Mouse (Mus musculus): ENCODE data around the gene Dpf2. TPM values are rescaled to one million over a fixed set of nuclear protein-coding genes. Genes with fewer than 3 reads are reported as not detected.

Dpf2 gene
- polyA plus RNA-seq, 1 experiment, result 99.0 TPM

DNA sequence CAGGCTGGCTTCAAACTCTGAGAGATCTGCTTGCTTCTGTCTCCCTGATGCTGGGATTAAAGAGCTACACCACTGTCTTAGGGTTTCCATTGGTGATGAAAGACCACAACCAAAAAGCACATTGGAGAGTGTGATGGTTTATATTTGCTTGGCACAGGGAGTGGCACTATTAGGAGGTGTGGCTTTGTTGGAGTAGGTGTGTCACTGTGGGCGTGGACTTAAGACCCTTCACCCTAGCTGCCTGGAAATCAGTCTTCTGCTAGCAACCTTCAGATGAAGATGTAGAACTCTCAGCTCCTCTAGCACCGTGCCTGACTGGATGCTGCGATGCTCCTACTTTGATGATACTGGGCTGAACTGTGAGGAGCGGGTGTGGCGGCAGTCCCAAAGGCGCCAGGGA lies 25.7 kb upstream of the Dpf2 start:
- H3K4me3 ChIP-seq (ENCODE audit: insufficient read depth, low read length), result no peak overlapping the region
- no peak overlapping the region for H3K27ac ChIP-seq (ENCODE audit: insufficient read depth, low read length)
- H3K4me1 ChIP-seq (ENCODE audit: control insufficient read depth, insufficient read depth, low read length), result 0 out of 2 replicates have a peak, but pooled peaks cover 2% of the 10 kb centered on the region
- TF ChIP-seq POLR2A (IDR thresholded peaks at IDR 0.05; ENCODE audit: extremely low read depth, insufficient read depth, low read length) (no peak), CTCF (IDR thresholded peaks at IDR 0.05; ENCODE audit: extremely low read depth, insufficient read depth, low read length) (no peak)

DNA sequence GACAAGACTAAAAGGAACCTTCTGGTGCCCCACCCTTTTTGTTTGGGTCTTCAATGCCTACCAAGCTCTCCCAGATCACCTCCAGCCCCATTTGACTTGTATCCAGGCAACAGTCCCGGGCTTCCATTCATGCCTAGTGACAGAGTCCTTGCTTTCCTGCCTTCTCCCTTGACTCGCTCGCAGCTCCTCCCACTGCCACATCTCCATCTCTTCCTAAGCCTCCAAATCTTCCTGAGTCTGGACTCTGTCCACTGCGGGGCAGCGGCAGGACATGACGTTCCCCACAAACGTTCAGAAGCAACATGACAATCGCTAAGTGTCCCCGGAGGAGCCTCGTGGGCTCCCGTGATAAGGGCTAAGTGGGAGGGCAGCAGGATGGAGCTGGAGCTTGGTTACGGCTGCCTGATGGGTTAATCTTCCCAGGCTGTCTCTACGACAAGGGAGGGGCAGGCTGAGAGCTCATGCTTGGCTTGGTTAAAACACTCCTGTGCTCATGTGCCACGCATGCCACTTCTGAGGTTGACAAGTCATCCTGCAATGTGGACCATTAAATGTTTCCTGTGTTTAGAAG lies 25.1 kb upstream of the Dpf2 start:
- no peak overlapping the region for H3K27ac ChIP-seq (ENCODE audit: insufficient read depth, low read length)
- H3K4me3 ChIP-seq (ENCODE audit: insufficient read depth, low read length), result no peak overlapping the region
- TF ChIP-seq CTCF (IDR thresholded peaks at IDR 0.05; ENCODE audit: extremely low read depth, insufficient read depth, low read length) (no peak), POLR2A (IDR thresholded peaks at IDR 0.05; ENCODE audit: extremely low read depth, insufficient read depth, low read length) (no peak)
- 0 out of 2 replicates have a peak, but pooled peaks cover 2% of the 10 kb centered on the region for H3K4me1 ChIP-seq (ENCODE audit: control insufficient read depth, insufficient read depth, low read length)

DNA sequence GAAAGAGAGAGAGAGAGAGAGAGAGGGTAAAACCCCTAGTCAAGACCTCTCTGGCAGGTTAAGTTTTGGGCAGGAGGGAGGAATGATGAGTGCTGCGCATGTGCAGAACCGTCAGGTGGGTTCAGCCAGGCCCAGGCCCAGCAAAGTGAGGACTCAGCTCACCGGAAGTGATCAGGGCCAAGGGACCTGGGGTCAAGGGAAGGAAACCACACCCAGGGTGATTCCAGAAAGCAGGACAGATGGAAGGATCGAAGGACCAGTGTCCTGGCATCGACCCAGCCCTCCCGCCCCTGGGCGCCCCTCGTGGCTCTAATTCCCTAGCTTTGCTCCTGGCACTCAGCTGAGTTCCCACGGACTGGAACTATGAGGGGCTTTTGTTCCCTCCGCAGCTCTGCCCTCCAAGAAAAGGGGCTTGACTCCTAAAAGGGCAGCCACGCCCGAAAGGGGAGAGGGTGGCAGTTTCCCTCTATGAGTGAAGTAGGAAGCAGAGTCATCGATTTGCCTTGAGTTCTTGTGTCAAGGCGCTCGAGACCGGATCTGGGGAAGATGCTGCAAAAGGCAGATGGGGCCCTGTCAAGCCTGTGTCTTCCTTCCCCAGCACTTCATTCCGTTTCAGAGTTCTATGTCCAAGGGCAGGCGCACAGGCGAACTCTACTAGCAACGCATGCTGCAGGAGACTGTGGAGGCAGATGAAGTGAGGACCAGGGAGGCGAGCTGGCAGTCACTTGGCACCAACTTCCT lies 24.5 kb upstream of the Dpf2 start:
- Histone ChIP-seq H3K4me1 (ENCODE audit: control insufficient read depth, insufficient read depth, low read length) (0 out of 2 replicates have a peak, but pooled peaks cover 2% of the 10 kb centered on the region), H3K4me3 (ENCODE audit: insufficient read depth, low read length) (no peak overlapping the region), H3K27ac (ENCODE audit: insufficient read depth, low read length) (no peak overlapping the region)
- TF ChIP-seq POLR2A (IDR thresholded peaks at IDR 0.05; ENCODE audit: extremely low read depth, insufficient read depth, low read length) (no peak), CTCF (IDR thresholded peaks at IDR 0.05; ENCODE audit: extremely low read depth, insufficient read depth, low read length) (no peak)

DNA sequence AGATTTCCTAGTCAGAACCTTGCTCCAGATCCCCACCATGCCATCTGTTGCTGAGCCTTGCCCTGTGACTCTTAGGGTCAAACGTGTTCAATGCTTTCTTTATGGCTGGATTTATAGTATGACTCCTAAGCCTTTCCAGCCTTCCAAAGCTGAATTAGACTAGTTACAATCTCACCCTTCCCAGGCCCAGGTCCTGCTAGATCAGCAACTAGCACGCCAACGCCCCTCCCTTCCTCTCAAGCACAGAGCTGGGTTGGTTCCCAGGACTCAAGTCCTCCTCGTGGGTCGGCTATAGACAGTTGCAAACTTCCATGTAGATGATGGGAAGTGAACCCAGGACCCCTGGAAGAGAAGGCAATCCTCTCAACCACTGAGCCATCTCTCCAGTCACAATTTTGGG lies 22.9 kb upstream of the Dpf2 start:
- Histone ChIP-seq H3K27ac (ENCODE audit: insufficient read depth, low read length) (no peak overlapping the region), H3K4me1 (ENCODE audit: control insufficient read depth, insufficient read depth, low read length) (0 out of 2 replicates have a peak, but pooled peaks cover 2% of the 10 kb centered on the region), H3K4me3 (ENCODE audit: insufficient read depth, low read length) (no peak overlapping the region)
- TF ChIP-seq POLR2A (IDR thresholded peaks at IDR 0.05; ENCODE audit: extremely low read depth, insufficient read depth, low read length), result no peak
- no peak for TF ChIP-seq CTCF (IDR thresholded peaks at IDR 0.05; ENCODE audit: extremely low read depth, insufficient read depth, low read length)

DNA sequence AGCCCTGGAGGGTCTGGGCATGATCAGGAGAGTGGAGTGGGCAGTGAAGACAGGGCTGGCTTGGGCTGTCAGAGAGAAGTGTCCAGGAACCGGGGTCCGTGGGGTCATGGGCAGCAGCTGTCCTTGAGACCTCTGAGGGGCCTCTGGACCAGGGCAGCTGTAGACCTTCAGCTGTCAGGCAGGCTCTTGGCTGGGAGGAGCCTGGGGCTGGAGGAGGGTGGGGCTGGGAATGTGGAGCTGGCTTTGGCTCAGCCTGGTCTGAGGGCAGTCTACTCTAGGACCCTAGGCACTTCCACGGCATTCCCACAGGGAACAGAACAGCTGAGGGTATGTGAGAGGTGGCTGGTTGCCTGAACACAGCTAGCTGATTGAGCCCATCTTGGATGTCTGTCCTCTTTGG lies 22.5 kb upstream of the Dpf2 start:
- no peak for TF ChIP-seq POLR2A (IDR thresholded peaks at IDR 0.05; ENCODE audit: extremely low read depth, insufficient read depth, low read length)
- no peak for TF ChIP-seq CTCF (IDR thresholded peaks at IDR 0.05; ENCODE audit: extremely low read depth, insufficient read depth, low read length)
- Histone ChIP-seq H3K4me1 (ENCODE audit: control insufficient read depth, insufficient read depth, low read length) (0 out of 2 replicates have a peak, but pooled peaks cover 2% of the 10 kb centered on the region), H3K27ac (ENCODE audit: insufficient read depth, low read length) (no peak overlapping the region), H3K4me3 (ENCODE audit: insufficient read depth, low read length) (no peak overlapping the region)

DNA sequence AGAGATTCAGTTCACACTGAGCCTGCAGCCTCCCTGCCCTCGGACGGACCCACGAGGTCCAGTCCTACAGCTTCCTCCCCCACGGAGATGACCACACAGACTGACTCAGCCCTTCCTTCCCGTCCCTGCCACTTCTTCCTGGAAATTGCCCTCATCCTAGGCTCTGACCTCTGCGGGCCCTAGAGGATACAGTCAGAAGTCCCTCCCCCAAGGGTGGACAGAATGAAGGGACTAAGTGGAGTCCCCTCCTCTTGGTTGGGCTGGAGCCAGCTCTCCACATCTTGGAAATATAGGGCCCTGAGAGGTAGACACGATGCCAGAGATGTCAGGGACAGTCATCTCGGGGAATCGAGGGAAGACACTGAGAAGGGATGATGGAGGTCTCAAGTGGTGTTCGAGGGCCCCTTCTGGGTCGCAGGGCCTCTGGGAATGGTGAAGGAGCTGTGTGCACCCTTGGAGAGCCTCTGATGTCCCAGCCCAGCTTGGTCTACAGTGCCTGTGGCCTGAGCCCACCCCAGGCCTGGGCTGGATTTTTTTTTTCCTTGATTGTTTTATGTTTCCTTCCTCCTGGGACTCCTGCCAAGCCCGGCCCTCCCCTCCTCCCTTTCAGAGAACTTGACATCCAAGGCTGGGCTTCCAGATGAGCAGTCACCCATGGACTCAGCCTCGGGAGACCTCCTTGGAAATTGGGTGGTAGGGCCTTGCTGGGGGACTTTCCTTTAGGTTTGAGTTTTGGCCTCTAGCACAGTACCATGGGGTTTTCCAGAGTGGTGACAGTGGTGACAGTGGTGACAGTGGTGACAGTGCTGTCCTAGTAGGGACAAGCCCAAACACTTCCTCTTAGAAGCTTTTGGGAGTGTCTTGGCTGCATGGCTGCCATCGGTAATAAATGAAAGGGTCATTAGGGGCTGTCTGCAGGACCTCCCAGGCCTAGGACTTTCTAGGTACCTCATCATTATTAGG lies 17.1 kb upstream of the Dpf2 start:
- no peaks in the 10 kb centered on the region for H3K4me1 ChIP-seq (ENCODE audit: control insufficient read depth, insufficient read depth, low read length)
- no peak overlapping the region for H3K4me3 ChIP-seq (ENCODE audit: insufficient read depth, low read length)
- TF ChIP-seq CTCF (IDR thresholded peaks at IDR 0.05; ENCODE audit: extremely low read depth, insufficient read depth, low read length), result no peak
- no peak for TF ChIP-seq POLR2A (IDR thresholded peaks at IDR 0.05; ENCODE audit: extremely low read depth, insufficient read depth, low read length)
- no peak overlapping the region for H3K27ac ChIP-seq (ENCODE audit: insufficient read depth, low read length)

DNA sequence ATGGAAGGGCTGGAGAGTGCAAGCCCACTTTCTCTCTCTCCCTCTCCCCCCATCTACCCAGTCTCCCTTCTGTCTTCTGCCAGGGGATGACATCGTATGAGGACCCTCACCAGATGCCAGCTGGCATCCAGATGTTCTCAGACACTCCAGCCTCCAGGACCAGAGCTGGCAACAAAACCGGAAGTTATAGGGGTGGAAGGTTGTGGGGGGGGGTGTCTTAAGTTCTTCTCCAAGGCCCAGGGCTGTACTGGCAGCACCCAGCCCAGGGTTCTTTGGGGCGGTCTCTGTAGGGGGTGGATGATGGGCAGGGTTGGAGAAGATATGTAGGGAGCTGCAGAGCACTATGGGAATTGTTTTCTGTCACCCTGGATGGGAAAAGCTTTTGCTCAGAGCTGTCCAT lies 15.7 kb upstream of the Dpf2 start:
- no peak for TF ChIP-seq CTCF (IDR thresholded peaks at IDR 0.05; ENCODE audit: extremely low read depth, insufficient read depth, low read length)
- no peak for TF ChIP-seq POLR2A (IDR thresholded peaks at IDR 0.05; ENCODE audit: extremely low read depth, insufficient read depth, low read length)
- Histone ChIP-seq H3K27ac (ENCODE audit: insufficient read depth, low read length) (no peak overlapping the region), H3K4me1 (ENCODE audit: control insufficient read depth, insufficient read depth, low read length) (no peaks in the 10 kb centered on the region), H3K4me3 (ENCODE audit: insufficient read depth, low read length) (no peak overlapping the region)

DNA sequence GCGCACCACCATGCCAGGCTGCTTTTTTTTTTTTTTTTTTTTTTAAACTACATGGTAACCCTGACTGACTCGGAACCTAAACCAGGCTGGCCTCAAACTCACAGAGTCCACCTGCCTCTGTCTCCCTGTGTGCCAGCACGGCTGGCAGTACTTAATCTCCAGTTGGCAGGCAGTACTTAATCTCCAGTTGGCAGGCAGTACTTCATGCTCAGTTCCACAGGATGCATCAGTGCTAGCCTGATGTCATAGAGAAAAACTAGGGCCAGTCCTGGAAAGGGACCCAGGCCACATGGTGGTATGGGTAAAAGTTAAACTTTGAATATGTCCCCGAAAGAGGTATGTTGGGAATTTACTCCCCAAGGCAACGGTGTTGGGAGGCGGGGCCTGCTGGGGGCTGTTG lies 15.3 kb upstream of the Dpf2 start:
- H3K4me1 ChIP-seq (ENCODE audit: control insufficient read depth, insufficient read depth, low read length), result no peaks in the 10 kb centered on the region
- H3K27ac ChIP-seq (ENCODE audit: insufficient read depth, low read length), result no peak overlapping the region
- TF ChIP-seq POLR2A (IDR thresholded peaks at IDR 0.05; ENCODE audit: extremely low read depth, insufficient read depth, low read length), result no peak
- no peak for TF ChIP-seq CTCF (IDR thresholded peaks at IDR 0.05; ENCODE audit: extremely low read depth, insufficient read depth, low read length)
- H3K4me3 ChIP-seq (ENCODE audit: insufficient read depth, low read length), result no peak overlapping the region

DNA sequence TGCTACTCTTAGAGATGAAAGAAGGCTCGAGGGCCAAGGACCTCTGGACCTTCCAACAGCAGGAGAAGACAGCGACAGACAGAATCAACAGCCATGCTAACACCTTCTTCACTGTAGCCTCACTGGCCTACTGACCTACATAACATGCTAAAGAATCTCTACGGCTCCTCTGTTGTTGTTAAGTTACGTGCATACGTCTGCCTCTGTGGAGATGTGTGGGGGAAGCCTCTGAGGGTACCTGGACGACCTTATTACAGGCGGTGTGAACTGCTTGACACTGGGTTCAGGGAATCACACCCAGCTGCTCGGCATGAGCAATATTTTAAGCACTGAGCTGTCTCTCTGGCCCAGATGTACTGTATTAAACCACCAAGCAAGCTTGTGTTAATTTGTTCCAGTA lies 14.7 kb upstream of the Dpf2 start:
- H3K4me1 ChIP-seq (ENCODE audit: control insufficient read depth, insufficient read depth, low read length), result no peaks in the 10 kb centered on the region
- no peak for TF ChIP-seq CTCF (IDR thresholded peaks at IDR 0.05; ENCODE audit: extremely low read depth, insufficient read depth, low read length)
- no peak for TF ChIP-seq POLR2A (IDR thresholded peaks at IDR 0.05; ENCODE audit: extremely low read depth, insufficient read depth, low read length)
- H3K27ac ChIP-seq (ENCODE audit: insufficient read depth, low read length), result no peak overlapping the region
- no peak overlapping the region for H3K4me3 ChIP-seq (ENCODE audit: insufficient read depth, low read length)
